Mouse (Mus musculus) forebrain, embryonic 14.5 days (tissue): ENCODE measurements around the gene Kat2b. TPM values are rescaled to one million over a fixed set of nuclear protein-coding genes. Genes with fewer than 3 reads are reported as not detected.
"Not testable (repeated sequence)": the region's sequence is repeated elsewhere in the genome, so short reads cannot be mapped to it uniquely, and the experiment has no call there.

ENCODE experiments used
- ATAC-seq: fragments of 200-750 bp; cut with Nextera tagmentation; 2 replicates; pipeline ENCODE4 v1.8.0; 2017; ENCODE audit warnings: mild to moderate bottlenecking, moderate library complexity
- DNase-seq: peaks from one replicate; pipeline ENCODE4 v3.0.0-alpha.2; 2015; ENCODE audit warnings: low spot score
- H3K27ac ChIP-seq: fragments of 300-500 bp; sonication (generic); 2 replicates; pipeline ENCODE4 v1.5.1; 2014; ENCODE audit warnings: low read depth, mild to moderate bottlenecking, control low read depth, low read length, moderate library complexity
- H3K27me3 ChIP-seq: fragments of 300-500 bp; sonication (generic); replicated peaks from 2 replicates; pipeline ENCODE4 v1.6.1; 2014; ENCODE audit warnings: low read length, control low read depth, mixed read lengths; ENCODE audit not compliant: control insufficient read depth, insufficient read depth
- H3K36me3 ChIP-seq: fragments of 300-500 bp; sonication (generic); 2 replicates; pipeline ENCODE4 v1.6.1; 2014; ENCODE audit warnings: low read length, control low read depth; ENCODE audit not compliant: control insufficient read depth, insufficient read depth
- H3K4me1 ChIP-seq: fragments of 300-500 bp; sonication (generic); 2 replicates; pipeline ENCODE4 v1.6.1; 2014; ENCODE audit warnings: antibody characterized with exemption, low read length, control low read depth; ENCODE audit not compliant: control insufficient read depth, insufficient read depth
- H3K4me2 ChIP-seq: fragments of 300-500 bp; sonication (generic); 2 replicates; pipeline ENCODE4 v1.6.1; 2014; ENCODE audit warnings: mild to moderate bottlenecking, control low read depth, low read length
- H3K4me3 ChIP-seq: fragments of 300-500 bp; sonication (generic); 2 replicates; pipeline ENCODE4 v1.5.1; 2014; ENCODE audit warnings: low read depth, low read length, control low read depth
- H3K9ac ChIP-seq: fragments of 300-500 bp; sonication (generic); 2 replicates; pipeline ENCODE4 v1.6.1; 2014; ENCODE audit warnings: mild to moderate bottlenecking, low read length, control low read depth, moderate library complexity
- H3K9me3 ChIP-seq: fragments of 300-500 bp; sonication (generic); replicated peaks from 2 replicates; pipeline ENCODE4 v1.6.1; 2016; ENCODE audit warnings: low read length, control low read depth, mixed read lengths; ENCODE audit not compliant: control insufficient read depth
- WGBS: fragments of 180-500 bp; shearing (Covaris S2); extraction: QIAGEN DNeasy Blood & Tissue Kit; methylation state at CpG from one replicate; pipeline ENCODE4 v1.1.7; 2014; 5-methylcytosine and 5-hydroxymethylcytosine counted together
- polyA plus RNA-seq: library from polyadenylated mRNA; unstranded; fragments of >200 nt; fragmentation: Nextera tagmentation; extraction: Ambion mirVana; gene quantifications from 2 replicates; pipeline ENCODE4 v1.2.1, GENCODE M21; 2014

Gene Kat2b
- polyA plus RNA-seq, 1 experiment from 2014 or later = 6.4 TPM

DNA sequence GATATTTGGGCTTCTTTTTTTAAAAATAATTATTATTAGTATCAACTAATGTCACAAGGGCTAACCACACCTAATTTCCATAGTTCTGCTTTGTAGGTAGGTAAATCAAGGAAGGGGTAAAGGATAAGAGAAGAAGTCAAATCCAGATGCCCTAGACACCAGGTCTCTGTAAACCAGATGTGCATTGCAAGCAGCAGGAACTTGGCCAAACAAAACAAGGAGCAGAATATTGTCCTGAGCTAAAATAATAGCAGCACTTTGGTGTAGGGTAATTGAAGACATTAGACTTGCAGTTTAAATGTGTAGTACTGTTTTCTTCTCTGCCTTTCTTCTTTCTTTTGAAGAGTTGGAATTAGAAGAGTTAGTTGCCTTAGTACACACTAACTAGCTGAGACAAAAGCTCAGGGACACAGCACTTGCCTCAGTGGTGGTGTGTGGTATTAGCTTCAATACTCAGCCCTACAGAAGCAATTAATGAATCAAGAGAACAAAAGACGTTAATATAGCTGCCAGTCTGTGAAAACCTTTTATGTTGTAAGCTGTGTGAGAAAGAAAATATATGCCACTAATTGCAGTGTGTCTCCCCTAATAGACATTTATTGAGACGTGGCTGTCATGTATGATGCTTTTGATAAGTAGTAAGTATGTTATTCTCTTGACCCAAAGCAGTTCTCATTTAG lies 98.2 kb downstream of the Kat2b start:
- DNase-seq = peak; percentile 43
- Histone ChIP-seq H3K27me3 (no peaks in the 10 kb centered on the region), H3K36me3 (peaks cover 42% of the 10 kb centered on the region), H3K4me1 (peaks cover 3% of the 10 kb centered on the region; the same call in 1 of the 2 replicates), H3K27ac (no peak overlapping the region), H3K9me3 (no peaks in the 10 kb centered on the region), H3K9ac (no peak overlapping the region), H3K4me3 (no peak overlapping the region), H3K4me2 (no peak overlapping the region)
- 15% methylated on average over 2 of the region's 2 CpGs for WGBS
- ATAC-seq = peak; percentile 52; the same call in 1 of the 2 replicates

DNA sequence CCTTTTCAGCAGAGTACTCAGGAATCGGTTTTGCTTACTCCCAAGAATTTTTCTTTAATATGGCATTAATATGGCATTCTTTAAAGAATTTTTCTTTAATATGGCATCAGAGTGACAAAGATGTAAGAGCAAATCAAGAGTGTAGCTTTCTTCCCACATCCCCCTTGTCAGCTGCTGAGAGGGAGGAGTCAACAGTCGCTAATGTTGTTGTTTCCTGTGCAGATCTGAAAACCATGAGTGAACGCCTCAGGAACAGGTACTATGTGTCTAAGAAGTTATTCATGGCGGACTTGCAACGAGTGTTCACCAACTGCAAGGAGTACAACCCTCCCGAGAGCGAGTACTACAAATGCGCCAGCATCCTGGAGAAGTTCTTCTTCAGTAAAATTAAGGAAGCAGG lies 103.8 kb downstream of the Kat2b start:
- no peak for ATAC-seq
- H3K9me3 ChIP-seq = no peaks in the 10 kb centered on the region
- WGBS = 91% methylated on average over 8 of the region's 8 CpGs
- H3K27me3 ChIP-seq = no peaks in the 10 kb centered on the region
- H3K36me3 ChIP-seq = peaks cover 43% of the 10 kb centered on the region
- H3K27ac ChIP-seq = no peak overlapping the region
- H3K4me2 ChIP-seq = no peak overlapping the region
- no peak overlapping the region for H3K9ac ChIP-seq
- H3K4me3 ChIP-seq = no peak overlapping the region
- H3K4me1 ChIP-seq = no peaks in the 10 kb centered on the region
- no peak for DNase-seq

DNA sequence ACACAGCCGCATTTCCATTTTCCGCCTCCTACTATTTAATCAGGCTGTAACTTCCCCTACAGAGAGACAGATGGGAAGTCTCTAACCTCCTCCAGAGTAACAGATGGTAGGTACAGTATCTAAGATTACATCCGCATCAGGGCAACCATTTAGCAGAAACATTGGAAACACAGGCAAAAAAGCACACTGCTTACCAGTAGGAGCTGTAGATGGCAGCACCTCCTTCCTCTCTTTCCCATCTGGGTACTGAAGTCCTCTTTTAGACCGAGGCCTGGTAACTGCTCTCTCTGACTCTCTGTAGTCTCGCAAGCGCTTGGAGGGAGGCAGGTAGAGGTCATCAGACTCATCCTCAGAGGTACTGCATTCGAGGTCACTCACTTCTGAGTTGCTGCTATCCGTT lies 112.1 kb downstream of the Kat2b start:
- DNase-seq (peak; percentile 87), ATAC-seq (peak; percentile 94)
- 71% methylated on average over 8 of the region's 8 CpGs for WGBS
- no peaks in the 10 kb centered on the region for H3K27me3 ChIP-seq
- H3K27ac ChIP-seq = no peak overlapping the region; the same call in 1 of the 2 replicates
- no peak overlapping the region for H3K4me2 ChIP-seq
- no peaks in the 10 kb centered on the region for H3K4me1 ChIP-seq
- H3K9me3 ChIP-seq = no peaks in the 10 kb centered on the region
- no peak overlapping the region for H3K4me3 ChIP-seq
- H3K36me3 ChIP-seq = peaks cover 33% of the 10 kb centered on the region
- H3K9ac ChIP-seq = no peak overlapping the region

DNA sequence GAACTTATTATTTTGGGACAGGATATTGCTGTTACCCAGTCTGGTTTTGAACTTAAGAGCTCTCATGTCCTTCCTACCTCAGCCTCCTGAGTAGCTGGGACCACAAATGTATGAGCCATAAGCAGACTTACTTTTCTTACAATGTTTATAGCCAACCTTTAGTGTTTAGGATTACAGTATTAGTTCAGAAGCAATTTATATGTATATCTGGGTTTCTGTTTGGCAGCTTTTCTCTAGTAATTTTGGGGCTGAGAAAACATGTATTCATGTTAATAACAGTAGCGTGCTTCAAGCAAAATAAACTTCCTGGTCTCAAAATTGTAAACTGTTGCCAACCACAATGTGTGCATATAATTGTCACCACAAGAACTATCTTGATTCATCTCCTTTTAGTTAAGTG lies 121.7 kb downstream of the Kat2b start:
- no peaks in the 10 kb centered on the region for H3K27me3 ChIP-seq
- peak overlapping the region; percentile 63 for H3K9ac ChIP-seq
- 26% methylated on average over 1 of the region's 1 CpGs for WGBS
- no peak for DNase-seq
- H3K4me3 ChIP-seq = peak overlapping the region; percentile 52
- H3K4me2 ChIP-seq = peak overlapping the region; percentile 68
- 0 out of 2 replicates have a peak, but pooled peaks cover 9% of the 10 kb centered on the region for H3K4me1 ChIP-seq
- no peak for ATAC-seq
- no peaks in the 10 kb centered on the region for H3K9me3 ChIP-seq
- H3K27ac ChIP-seq = no peak overlapping the region
- peaks cover 21% of the 10 kb centered on the region for H3K36me3 ChIP-seq

DNA sequence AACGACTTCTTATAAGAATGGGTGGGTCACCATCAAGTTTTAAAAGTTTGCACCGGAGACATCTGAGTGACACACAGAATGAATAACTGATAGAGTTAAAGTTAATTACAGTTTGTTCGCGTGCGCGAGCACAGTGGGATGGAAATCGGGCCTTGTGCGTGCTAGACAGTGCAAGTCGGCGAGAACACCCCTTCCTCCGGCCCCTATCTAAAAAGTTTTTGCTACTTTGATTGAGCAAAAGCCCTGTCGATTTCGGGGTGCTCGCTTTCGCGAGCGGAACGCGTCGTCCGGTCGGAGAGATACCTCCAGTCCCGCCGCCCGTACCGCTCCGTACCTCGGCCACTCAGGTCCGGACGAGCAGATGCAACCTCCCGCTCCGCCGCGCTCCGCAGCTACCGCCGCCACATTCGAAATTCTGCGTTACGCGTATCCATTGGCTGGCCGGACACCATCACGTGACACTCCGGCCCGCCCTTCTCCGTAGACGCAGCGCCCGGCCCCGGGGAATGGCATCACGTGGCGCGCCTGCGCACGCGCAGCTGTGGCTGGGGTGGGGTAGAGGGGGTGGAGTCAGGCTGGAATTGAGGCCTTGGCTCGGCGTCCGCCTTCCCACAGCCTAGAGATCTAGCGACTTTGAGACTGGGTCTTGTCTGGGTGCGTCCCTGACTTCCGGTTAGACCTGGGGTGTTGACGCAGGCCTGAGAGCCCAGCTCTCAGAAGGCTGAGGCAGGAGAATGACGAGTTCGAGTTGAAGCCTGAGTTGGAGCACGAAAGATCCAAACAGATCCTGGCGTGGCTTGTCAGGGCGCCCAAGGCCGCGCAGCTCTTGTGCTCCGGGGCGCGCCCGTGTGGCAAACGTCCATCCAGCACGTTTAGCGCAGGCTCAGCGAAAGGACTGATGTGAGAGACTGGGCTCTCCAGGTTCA lies 122.5 kb downstream of the Kat2b start, which contains the start of gene Sgo1:
Gene Sgo1, minus strand, starts transcription at position 457 of the 926 bp plus-strand sequence.
- Histone ChIP-seq H3K27me3 (no peaks in the 10 kb centered on the region), H3K9me3 (no peaks in the 10 kb centered on the region), H3K36me3 (peaks cover 17% of the 10 kb centered on the region), H3K4me2 (peak within 1 kb of the TSS; percentile 68), H3K9ac (peak within 1 kb of the TSS; percentile 81), H3K4me3 (peak within 1 kb of the TSS; percentile 52), H3K27ac (peak within 1 kb of the TSS; percentile 97), H3K4me1 (0 out of 2 replicates have a peak, but pooled peaks cover 9% of the 10 kb centered on the region)
- ATAC-seq (peak; percentile 98), DNase-seq (peak; percentile 98)
- WGBS = under 1% methylated on average over 78 of the region's 78 CpGs

DNA sequence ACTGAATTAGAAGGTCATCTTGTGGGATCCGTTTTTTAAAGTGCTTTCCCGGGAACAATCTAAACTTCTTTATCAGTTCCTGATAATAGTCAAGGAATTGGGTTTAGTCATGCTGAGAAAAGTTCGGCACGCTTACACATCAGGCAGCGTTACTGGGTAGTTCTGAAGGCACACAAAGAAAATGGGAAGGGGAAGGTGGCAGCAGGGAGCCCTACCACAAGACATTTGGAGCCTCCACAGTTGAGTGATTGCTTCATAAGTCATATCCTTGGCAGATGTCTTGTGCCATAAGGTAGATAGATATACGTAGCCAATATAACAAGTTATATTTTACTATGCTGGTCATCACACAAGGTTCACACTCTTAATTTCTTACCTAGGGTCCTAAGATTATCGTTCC lies 123.3 kb downstream of the Kat2b start:
- Histone ChIP-seq H3K9me3 (no peaks in the 10 kb centered on the region), H3K27ac (peak overlapping the region; percentile 97), H3K4me1 (0 out of 2 replicates have a peak, but pooled peaks cover 9% of the 10 kb centered on the region), H3K9ac (peak overlapping the region; percentile 81), H3K4me3 (peak overlapping the region; percentile 52), H3K36me3 (peaks cover 11% of the 10 kb centered on the region), H3K27me3 (no peaks in the 10 kb centered on the region), H3K4me2 (peak overlapping the region; percentile 68)
- WGBS = 22% methylated on average over 7 of the region's 7 CpGs
- ATAC-seq = peak; percentile 2; the same call in 1 of the 2 replicates
- no peak for DNase-seq

DNA sequence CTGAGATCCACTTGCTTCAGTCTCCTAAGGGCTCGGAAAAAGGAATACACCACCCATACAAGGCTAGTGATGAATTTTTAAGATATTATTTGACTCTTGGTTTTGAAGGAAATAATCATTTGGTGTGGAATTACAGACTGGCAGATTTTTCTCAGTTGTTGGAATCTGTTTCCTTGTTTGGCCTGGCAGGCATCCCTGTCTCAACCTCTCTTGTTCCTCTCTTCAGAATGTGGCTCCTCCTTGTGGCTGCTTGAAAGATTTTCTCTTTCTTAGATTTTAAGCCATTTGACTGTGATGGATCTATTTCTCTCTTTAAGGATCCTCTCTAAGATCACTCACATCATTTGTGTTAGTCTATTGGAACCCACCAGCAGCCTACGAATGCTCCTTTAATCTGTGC lies 127.4 kb downstream of the Kat2b start:
- no peak overlapping the region for H3K4me2 ChIP-seq
- 0 out of 2 replicates have a peak, but pooled peaks cover 4% of the 10 kb centered on the region for H3K4me1 ChIP-seq
- no peak overlapping the region for H3K4me3 ChIP-seq
- no peaks in the 10 kb centered on the region for H3K27me3 ChIP-seq
- no peak overlapping the region for H3K27ac ChIP-seq
- H3K36me3 ChIP-seq = no peaks in the 10 kb centered on the region
- peak; percentile 69 for DNase-seq
- H3K9me3 ChIP-seq = no peaks in the 10 kb centered on the region
- no peak overlapping the region for H3K9ac ChIP-seq
- 85% methylated on average over 2 of the region's 2 CpGs for WGBS
- ATAC-seq = no peak

DNA sequence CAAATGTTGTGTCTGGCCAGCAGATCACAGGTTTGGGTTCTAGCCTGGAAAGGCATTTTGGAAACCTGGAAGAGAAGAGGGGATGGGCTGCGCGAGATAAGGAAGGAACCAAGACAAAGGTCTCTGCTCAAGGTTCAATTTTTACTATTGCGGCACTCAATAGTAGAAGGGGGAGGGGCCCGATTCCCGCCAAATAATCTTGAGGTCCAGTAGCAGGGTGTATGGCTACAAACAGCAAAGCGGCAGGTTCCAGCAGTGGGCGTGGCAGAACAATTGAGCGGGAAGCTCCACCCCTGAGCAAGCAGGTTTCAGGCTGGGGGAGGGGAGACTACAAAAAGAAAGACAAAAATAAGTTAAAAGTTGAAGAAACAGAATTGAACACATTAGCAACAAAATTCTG lies 130.9 kb downstream of the Kat2b start:
- not testable (repeated sequence) for H3K9me3 ChIP-seq, H3K4me1 ChIP-seq, H3K27ac ChIP-seq, H3K4me3 ChIP-seq, H3K36me3 ChIP-seq, ATAC-seq, H3K27me3 ChIP-seq, DNase-seq, H3K9ac ChIP-seq, H3K4me2 ChIP-seq
- 89% methylated on average over 8 of the region's 8 CpGs for WGBS
